Mouse (Mus musculus): ENCODE results near the gene Spats2l.

DNA sequence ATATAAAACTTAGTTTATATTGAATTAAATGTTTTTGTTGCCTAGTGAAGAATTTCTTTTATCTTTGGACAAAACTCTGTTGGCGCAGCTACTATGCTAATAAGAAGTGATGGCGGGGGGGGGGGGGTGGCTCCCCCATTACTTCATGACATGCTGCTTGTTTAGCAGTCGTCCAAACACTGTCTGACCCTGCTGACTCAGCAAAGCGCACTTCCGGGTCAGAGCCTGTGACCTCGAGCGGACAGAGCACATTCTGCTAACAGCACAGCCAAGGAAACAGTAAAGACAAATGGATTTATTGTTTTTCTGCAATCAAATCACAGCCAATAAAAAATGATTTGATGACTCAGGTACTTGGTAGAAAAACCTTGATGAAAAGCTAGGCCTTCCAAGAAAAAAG, 61.2 kb downstream of the Spats2l start:
- TF ChIP-seq CTCF (IDR thresholded peaks at IDR 0.05; ENCODE audit: low read depth), result no peak
- no peak for TF ChIP-seq EP300 (IDR thresholded peaks at IDR 0.05; ENCODE audit: low read depth)

All from liver, embryonic 14.5 days (tissue).